Mouse (Mus musculus): ENCODE measurements around the gene Stra6. TPM values are rescaled to one million over a fixed set of nuclear protein-coding genes. Genes with fewer than 3 reads are reported as not detected.

The Stra6 gene
- total and polyA plus RNA-seq, 3 experiments: 0.11 TPM; not detected in 2

DNA sequence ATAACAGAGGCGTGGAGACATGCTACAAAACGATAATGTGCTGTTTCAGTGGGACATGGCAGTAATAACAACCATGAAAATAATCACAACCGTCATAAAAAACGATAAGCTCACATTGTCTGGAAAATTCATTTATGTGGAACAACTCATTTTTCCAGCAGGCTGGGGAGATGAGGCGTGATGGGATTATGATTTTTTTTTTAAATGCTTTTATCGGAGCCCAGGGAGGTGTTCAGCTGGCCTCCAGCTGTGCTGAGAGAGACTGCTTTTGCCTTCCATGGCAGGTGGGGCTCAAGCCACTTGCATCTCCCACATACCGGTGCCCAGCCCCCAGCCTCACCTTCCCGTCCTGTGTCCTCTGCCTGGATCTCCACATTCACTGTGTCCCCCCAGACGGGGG lies 22.6 kb downstream of the Stra6 start:
- ATAC-seq (ENCODE audit: extremely low read depth, insufficient number of reproducible peaks, low FRiP score, poor library complexity, severe bottlenecking) (no peak), DNase-seq (ENCODE audit: low spot score) (no peak)
- Histone ChIP-seq H3K4me1 (ENCODE audit: insufficient read depth, low read depth, low read length) (no peaks in the 10 kb centered on the region), H3K36me3 (replicated peaks) (no peaks in the 10 kb centered on the region), H3K4me3 (ENCODE audit: low read depth, low read length) (no peak overlapping the region), H3K27me3 (ENCODE audit: insufficient read depth, low read length) (peaks cover 11% of the 10 kb centered on the region), H3K9me3 (replicated peaks) (no peaks in the 10 kb centered on the region)
- TF ChIP-seq GATA2 (IDR thresholded peaks at IDR 0.05; ENCODE audit: borderline replicate concordance, low read depth, low read length) (no peak), CTCF (IDR thresholded peaks at IDR 0.05; ENCODE audit: low read depth, low read length) (no peak), POLR2AphosphoS5 (IDR thresholded peaks at IDR 0.05; ENCODE audit: insufficient replicate concordance, low read depth, low read length) (no peak), GATA1 (IDR thresholded peaks at IDR 0.05; ENCODE audit: borderline replicate concordance, low read length) (no peak), TAL1 (conservative IDR thresholded peaks at IDR 0.05; ENCODE audit: low read depth, low read length) (no peak)

DNA sequence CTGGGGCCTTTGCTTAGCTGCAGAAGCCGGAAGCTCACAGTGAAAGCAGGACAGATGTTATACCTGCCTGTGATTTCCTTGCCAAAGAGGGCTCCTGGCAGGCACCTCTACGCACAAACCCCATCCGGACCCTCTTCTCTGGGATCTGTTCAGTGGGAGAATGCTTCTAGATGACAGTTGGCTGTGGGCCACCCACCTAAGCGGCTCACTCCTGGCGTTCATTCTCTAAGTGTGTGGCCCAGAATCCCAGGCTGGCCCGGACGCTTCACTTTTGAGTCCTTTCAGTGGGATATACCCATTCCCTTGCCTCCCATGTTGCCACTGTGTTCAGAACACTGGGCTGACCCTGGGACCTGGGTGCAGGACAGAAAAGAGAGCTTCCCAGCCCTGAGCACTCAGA lies 23.3 kb downstream of the Stra6 start:
- H3K9me3 ChIP-seq (replicated peaks): no peaks in the 10 kb centered on the region
- DNase-seq (ENCODE audit: low spot score) (no peak), ATAC-seq (ENCODE audit: extremely low read depth, insufficient number of reproducible peaks, low FRiP score, poor library complexity, severe bottlenecking) (no peak)
- no peaks in the 10 kb centered on the region for H3K4me1 ChIP-seq (ENCODE audit: insufficient read depth, low read depth, low read length)
- peaks cover 11% of the 10 kb centered on the region for H3K27me3 ChIP-seq (ENCODE audit: insufficient read depth, low read length)
- TF ChIP-seq GATA1 (IDR thresholded peaks at IDR 0.05; ENCODE audit: borderline replicate concordance, low read length) (no peak), CTCF (IDR thresholded peaks at IDR 0.05; ENCODE audit: low read depth, low read length) (no peak), TAL1 (conservative IDR thresholded peaks at IDR 0.05; ENCODE audit: low read depth, low read length) (no peak), POLR2AphosphoS5 (IDR thresholded peaks at IDR 0.05; ENCODE audit: insufficient replicate concordance, low read depth, low read length) (no peak)
- no peaks in the 10 kb centered on the region for H3K36me3 ChIP-seq (replicated peaks)
- H3K4me3 ChIP-seq (ENCODE audit: low read depth, low read length): no peak overlapping the region

DNA sequence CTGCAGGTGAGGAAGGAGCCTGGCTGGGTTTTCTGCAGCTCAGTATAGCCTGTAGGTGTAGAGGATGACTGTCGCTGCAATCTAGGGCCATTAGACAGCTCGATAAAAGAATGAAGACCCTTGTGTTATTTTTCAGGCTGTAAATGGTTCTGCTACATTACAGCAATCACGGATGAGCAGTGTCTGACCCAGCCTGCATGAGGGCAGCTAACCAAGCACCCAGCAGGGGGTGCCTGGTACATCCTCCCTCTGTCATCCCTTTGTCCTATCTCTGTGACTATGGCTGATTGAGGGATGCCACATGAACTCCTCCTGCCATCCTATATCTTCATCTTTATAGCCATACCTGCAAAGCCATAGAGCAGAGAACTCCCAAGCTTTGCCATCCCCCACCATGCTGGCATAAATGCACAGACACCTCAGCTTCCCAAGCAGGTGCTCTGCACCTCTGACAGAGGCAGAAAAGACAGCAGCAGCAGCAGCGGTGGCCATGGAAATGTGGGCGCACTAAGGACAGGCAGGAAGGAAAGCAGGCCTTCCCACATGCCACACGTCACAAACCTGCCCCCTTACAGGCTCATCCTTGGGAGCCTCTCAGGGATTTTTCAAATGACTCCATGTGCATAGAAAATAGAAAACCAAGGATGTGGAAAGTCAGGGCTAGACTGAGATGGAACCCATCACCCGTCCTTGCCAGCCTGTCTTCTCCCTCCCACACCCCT lies 23.9 kb downstream of the Stra6 start:
- ATAC-seq (ENCODE audit: extremely low read depth, insufficient number of reproducible peaks, low FRiP score, poor library complexity, severe bottlenecking) (no peak), DNase-seq (ENCODE audit: low spot score) (no peak)
- Histone ChIP-seq H3K4me1 (ENCODE audit: insufficient read depth, low read depth, low read length) (no peaks in the 10 kb centered on the region), H3K27me3 (ENCODE audit: insufficient read depth, low read length) (peaks cover 11% of the 10 kb centered on the region), H3K9me3 (replicated peaks) (no peaks in the 10 kb centered on the region), H3K4me3 (ENCODE audit: low read depth, low read length) (no peak overlapping the region), H3K36me3 (replicated peaks) (no peaks in the 10 kb centered on the region)
- TF ChIP-seq CTCF (IDR thresholded peaks at IDR 0.05; ENCODE audit: low read depth, low read length) (no peak), GATA1 (IDR thresholded peaks at IDR 0.05; ENCODE audit: borderline replicate concordance, low read length) (no peak), TAL1 (conservative IDR thresholded peaks at IDR 0.05; ENCODE audit: low read depth, low read length) (no peak), POLR2AphosphoS5 (IDR thresholded peaks at IDR 0.05; ENCODE audit: insufficient replicate concordance, low read depth, low read length) (no peak), GATA2 (IDR thresholded peaks at IDR 0.05; ENCODE audit: borderline replicate concordance, low read depth, low read length) (no peak)

DNA sequence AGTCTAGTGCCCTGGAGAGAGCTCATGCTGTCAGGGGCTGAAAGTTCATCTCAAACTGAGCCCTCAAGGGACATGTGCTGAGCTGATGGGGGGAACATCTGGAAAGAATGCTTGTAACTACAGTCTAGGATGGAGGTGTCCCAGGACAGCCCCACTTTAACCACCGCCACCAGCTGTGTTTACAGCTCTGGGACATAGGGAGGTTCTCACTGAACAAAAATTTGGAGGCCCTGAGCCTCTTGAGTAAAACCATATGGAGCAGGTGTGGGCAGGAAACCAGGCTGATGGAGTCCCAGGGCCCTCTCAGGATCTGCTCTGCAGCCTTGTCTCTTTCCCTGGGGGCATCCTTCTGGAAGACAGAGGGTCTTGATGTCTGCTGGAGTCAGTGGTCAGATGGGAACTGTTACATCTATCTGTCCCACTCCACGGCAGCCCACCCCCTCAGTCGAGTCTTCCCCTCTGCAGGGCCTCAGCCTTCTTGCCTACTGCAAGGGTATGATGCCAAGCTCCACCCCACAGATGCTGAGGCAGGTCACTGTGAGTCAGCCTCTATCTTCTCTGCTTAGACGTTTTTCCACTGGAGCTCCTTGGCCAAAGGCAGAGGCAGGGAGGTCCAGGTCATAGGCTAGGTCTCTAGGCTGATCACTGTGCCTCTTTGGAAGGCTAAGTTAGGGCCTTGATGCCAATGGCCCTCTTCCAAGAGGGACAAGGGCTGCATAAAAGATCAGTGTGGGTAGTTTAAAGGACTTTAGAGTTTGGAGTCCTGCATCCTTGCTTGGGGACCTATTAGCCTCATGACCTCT lies 28.2 kb downstream of the Stra6 start:
- Histone ChIP-seq H3K36me3 (replicated peaks) (no peaks in the 10 kb centered on the region), H3K4me3 (ENCODE audit: low read depth, low read length) (no peak overlapping the region), H3K27me3 (ENCODE audit: insufficient read depth, low read length) (peaks cover 3% of the 10 kb centered on the region; the same call in 1 of the 2 replicates), H3K4me1 (ENCODE audit: insufficient read depth, low read depth, low read length) (no peaks in the 10 kb centered on the region), H3K9me3 (replicated peaks) (no peaks in the 10 kb centered on the region)
- TF ChIP-seq GATA1 (IDR thresholded peaks at IDR 0.05; ENCODE audit: borderline replicate concordance, low read length) (no peak), CTCF (IDR thresholded peaks at IDR 0.05; ENCODE audit: low read depth, low read length) (no peak), POLR2AphosphoS5 (IDR thresholded peaks at IDR 0.05; ENCODE audit: insufficient replicate concordance, low read depth, low read length) (no peak), TAL1 (conservative IDR thresholded peaks at IDR 0.05; ENCODE audit: low read depth, low read length) (no peak), GATA2 (IDR thresholded peaks at IDR 0.05; ENCODE audit: borderline replicate concordance, low read depth, low read length) (no peak)
- DNase-seq (ENCODE audit: low spot score) (no peak), ATAC-seq (ENCODE audit: extremely low read depth, insufficient number of reproducible peaks, low FRiP score, poor library complexity, severe bottlenecking) (no peak)

DNA sequence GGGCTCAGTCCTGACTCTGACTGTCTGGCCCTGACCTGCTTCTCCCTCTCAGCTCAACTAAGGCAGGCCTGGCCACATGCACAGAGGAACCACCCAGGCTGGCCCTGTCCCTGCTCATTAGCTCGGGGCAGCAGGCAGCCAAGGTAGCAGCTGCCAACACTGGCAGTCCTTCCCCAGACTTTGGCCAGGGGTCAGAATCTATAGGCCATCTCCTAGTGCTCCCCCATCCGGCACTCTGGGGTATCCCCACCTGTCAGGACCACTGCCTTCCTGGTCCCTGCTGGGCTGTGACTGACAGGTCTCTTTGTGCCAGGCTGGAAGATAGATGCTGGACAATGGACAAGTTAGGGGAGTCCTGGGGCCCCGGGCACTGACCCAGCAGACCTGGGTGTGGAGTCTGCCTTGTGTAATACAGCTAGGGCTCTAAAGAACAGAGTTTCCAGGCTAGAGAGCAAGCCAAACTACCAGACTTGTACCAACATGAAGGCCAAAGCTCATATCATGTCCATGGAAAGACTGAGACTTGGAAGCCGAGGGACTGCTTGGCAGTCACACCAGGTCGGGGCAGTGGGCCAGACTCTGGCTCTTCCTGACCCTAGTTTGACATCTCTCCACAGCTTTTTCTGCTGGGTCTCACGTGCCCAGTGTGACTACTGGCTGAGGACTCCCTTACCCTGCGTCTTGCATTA lies 29.1 kb downstream of the Stra6 start:
- TF ChIP-seq GATA1 (IDR thresholded peaks at IDR 0.05; ENCODE audit: borderline replicate concordance, low read length) (no peak), TAL1 (conservative IDR thresholded peaks at IDR 0.05; ENCODE audit: low read depth, low read length) (no peak)
- no peak for ATAC-seq (ENCODE audit: extremely low read depth, insufficient number of reproducible peaks, low FRiP score, poor library complexity, severe bottlenecking)
- H3K4me1 ChIP-seq (ENCODE audit: insufficient read depth, low read depth, low read length): no peaks in the 10 kb centered on the region
- H3K27me3 ChIP-seq (ENCODE audit: insufficient read depth, low read length): peaks cover 2% of the 10 kb centered on the region; the same call in 1 of the 2 replicates
- H3K4me3 ChIP-seq (ENCODE audit: low read depth, low read length): no peak overlapping the region
- H3K36me3 ChIP-seq (replicated peaks): no peaks in the 10 kb centered on the region
- no peak for DNase-seq (ENCODE audit: low spot score)
- no peaks in the 10 kb centered on the region for H3K9me3 ChIP-seq (replicated peaks)

DNA sequence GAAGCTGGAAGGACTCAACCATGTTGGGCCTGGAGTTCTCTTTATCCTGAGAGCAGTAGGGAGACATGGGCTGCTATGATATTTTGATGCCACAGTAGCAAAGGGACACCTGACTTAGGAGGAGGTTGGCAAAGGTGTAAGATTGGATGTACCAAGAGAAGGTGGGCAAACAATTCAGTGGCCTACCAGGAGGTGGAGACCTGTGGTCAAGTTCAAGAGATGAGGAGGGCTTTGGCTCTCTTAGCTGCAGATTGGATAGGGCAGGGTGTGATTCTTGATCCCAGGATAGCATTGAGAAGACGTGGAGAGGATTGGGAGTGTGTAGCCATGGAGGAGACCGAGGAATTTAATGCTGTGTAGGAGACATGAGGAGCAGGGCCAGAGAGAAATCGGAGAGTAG lies 30.2 kb downstream of the Stra6 start:
- TF ChIP-seq GATA1 (IDR thresholded peaks at IDR 0.05; ENCODE audit: borderline replicate concordance, low read length) (no peak), TAL1 (conservative IDR thresholded peaks at IDR 0.05; ENCODE audit: low read depth, low read length) (no peak), CTCF (IDR thresholded peaks at IDR 0.05; ENCODE audit: low read depth, low read length) (no peak), GATA2 (IDR thresholded peaks at IDR 0.05; ENCODE audit: borderline replicate concordance, low read depth, low read length) (no peak), POLR2AphosphoS5 (IDR thresholded peaks at IDR 0.05; ENCODE audit: insufficient replicate concordance, low read depth, low read length) (no peak)
- no peak for ATAC-seq (ENCODE audit: extremely low read depth, insufficient number of reproducible peaks, low FRiP score, poor library complexity, severe bottlenecking)
- Histone ChIP-seq H3K4me1 (ENCODE audit: insufficient read depth, low read depth, low read length) (no peaks in the 10 kb centered on the region), H3K27me3 (ENCODE audit: insufficient read depth, low read length) (peaks cover 4% of the 10 kb centered on the region), H3K4me3 (ENCODE audit: low read depth, low read length) (no peak overlapping the region), H3K9me3 (replicated peaks) (no peaks in the 10 kb centered on the region), H3K36me3 (replicated peaks) (no peaks in the 10 kb centered on the region)
- no peak for DNase-seq (ENCODE audit: low spot score)

All from G1E (cell line).